Mouse (Mus musculus) MEL (cell line): ENCODE data around the gene Poc1a. TPM values are rescaled to one million over a fixed set of nuclear protein-coding genes. Genes with fewer than 3 reads are reported as not detected.

ENCODE experiments used
- DNase-seq: peaks from one replicate; pipeline ENCODE4 v3.0.0; 2011; ENCODE audit warnings: low read depth, low spot score
- H3K27ac ChIP-seq: 2 replicates; pipeline ENCODE4 v1.5.1; 2012; ENCODE audit warnings: low read depth, mild to moderate bottlenecking, control low read depth, low read length, moderate library complexity; ENCODE audit not compliant: control insufficient read depth
- H3K27me3 ChIP-seq, 2 experiments: fragments of 150-350 bp in 1 of 2; sonication (generic) in 1 of 2; 2 replicates each; pipeline ENCODE4 v1.6.1; 2012; ENCODE audit warnings: low read length in 2 of 2, mild to moderate bottlenecking in 2 of 2, improper control_type of control experiment in 1 of 2, moderate library complexity in 1 of 2; ENCODE audit not compliant: insufficient read depth in 2 of 2, control insufficient read depth in 1 of 2
- H3K36me3 ChIP-seq, 2 experiments: 2 replicates each; pipeline ENCODE4 v1.6.1; 2012 to 2014; ENCODE audit warnings: low read length in 2 of 2, improper control_type of control experiment in 1 of 2, inconsistent platforms in 1 of 2, mild to moderate bottlenecking in 1 of 2; ENCODE audit not compliant: insufficient read depth in 2 of 2, control insufficient read depth in 1 of 2
- H3K4me1 ChIP-seq, 2 experiments: fragments of 150-350 bp in 1 of 2; sonication (generic) in 1 of 2; 2 replicates each; pipeline ENCODE4 v1.6.1; 2012; ENCODE audit warnings: low read length in 2 of 2, improper control_type of control experiment in 1 of 2, mild to moderate bottlenecking in 1 of 2; ENCODE audit not compliant: insufficient read depth in 2 of 2, control insufficient read depth in 1 of 2
- H3K4me3 ChIP-seq, 2 experiments: fragments of 150-350 bp in 1 of 2; sonication (generic) in 1 of 2; 2 replicates each; pipeline ENCODE4 v1.5.1; 2012; ENCODE audit warnings: low read depth in 2 of 2, low read length in 2 of 2, mild to moderate bottlenecking in 2 of 2, moderate library complexity in 2 of 2, control low read depth in 1 of 2, improper control_type of control experiment in 1 of 2; ENCODE audit not compliant: control insufficient read depth in 1 of 2, insufficient read depth in 1 of 2
- H3K79me2 ChIP-seq: 2 replicates; pipeline ENCODE4 v1.6.1; 2012; ENCODE audit warnings: mild to moderate bottlenecking, low read length, moderate library complexity; ENCODE audit not compliant: control insufficient read depth, poor library complexity, insufficient read depth
- H3K9ac ChIP-seq: 2 replicates; pipeline ENCODE4 v1.6.1; 2012; ENCODE audit warnings: low read depth, mild to moderate bottlenecking, control low read depth, low read length, moderate library complexity; ENCODE audit not compliant: control insufficient read depth, poor library complexity, severe bottlenecking
- H3K9me3 ChIP-seq: fragments of 150-350 bp; sonication (generic); replicated peaks from 2 replicates; pipeline ENCODE4 v1.6.1; 2012; ENCODE audit warnings: mild to moderate bottlenecking, low read length, improper control_type of control experiment, moderate library complexity; ENCODE audit not compliant: insufficient read depth
- BHLHE40 ChIP-seq: IDR thresholded peaks from 2 replicates; pipeline ENCODE4 v1.6.1; 2012; ENCODE audit warnings: low read depth, mild to moderate bottlenecking, inconsistent platforms, low read length, improper control_type of control experiment, borderline replicate concordance
- CHD2 ChIP-seq: IDR thresholded peaks from 2 replicates; pipeline ENCODE4 v1.6.1; 2011; ENCODE audit warnings: low read length, improper control_type of control experiment
- CTCF ChIP-seq, 3 experiments: IDR thresholded peaks in 2 of 3; conservative IDR thresholded peaks in 1 of 3; 2 replicates each; pipeline ENCODE4 v1.5.1; 2011 to 2012; ENCODE audit warnings: low read length in 3 of 3, low read depth in 2 of 3, mild to moderate bottlenecking in 2 of 3, improper control_type of control experiment in 1 of 3, inconsistent platforms in 1 of 3, mixed read lengths in 1 of 3, moderate library complexity in 1 of 3; ENCODE audit not compliant: control insufficient read depth in 1 of 3, insufficient read depth in 1 of 3, poor library complexity in 1 of 3, severe bottlenecking in 1 of 3
- ELF1 ChIP-seq: IDR thresholded peaks from 2 replicates; pipeline ENCODE4 v1.6.1; 2014; ENCODE audit warnings: low read depth, mild to moderate bottlenecking, inconsistent platforms, low read length, improper control_type of control experiment, moderate library complexity
- EP300 ChIP-seq, 2 experiments: IDR thresholded peaks; 2 replicates each; pipeline ENCODE4 v1.6.1; 2011; ENCODE audit warnings: improper control_type of control experiment in 2 of 2, low read length in 2 of 2, low read depth in 1 of 2, mild to moderate bottlenecking in 1 of 2
- ETS1 ChIP-seq: IDR thresholded peaks from 2 replicates; pipeline ENCODE4 v1.6.1; 2012; ENCODE audit warnings: low read depth, mild to moderate bottlenecking, inconsistent platforms, low read length, improper control_type of control experiment, moderate library complexity
- JUND ChIP-seq: IDR thresholded peaks from 2 replicates; pipeline ENCODE4 v1.6.1; 2011; ENCODE audit warnings: low read depth, mild to moderate bottlenecking, improper control_type of control experiment, low read length
- MAX ChIP-seq: IDR thresholded peaks from 2 replicates; pipeline ENCODE4 v1.6.1; 2011; ENCODE audit warnings: low read length, improper control_type of control experiment
- MAZ ChIP-seq: IDR thresholded peaks from 2 replicates; pipeline ENCODE4 v1.6.1; 2012; ENCODE audit warnings: low read depth, mild to moderate bottlenecking, inconsistent platforms, low read length, improper control_type of control experiment
- MEF2A ChIP-seq: IDR thresholded peaks from 2 replicates; pipeline ENCODE4 v1.6.1; 2014; ENCODE audit warnings: low read depth, mild to moderate bottlenecking, inconsistent platforms, low read length, improper control_type of control experiment; ENCODE audit not compliant: poor library complexity, insufficient replicate concordance, severe bottlenecking; ENCODE audit errors: extremely low read depth
- MYC ChIP-seq: IDR thresholded peaks from 2 replicates; pipeline ENCODE4 v1.6.1; 2011; ENCODE audit warnings: low read depth, mild to moderate bottlenecking, low read length, improper control_type of control experiment, moderate library complexity
- NELFE ChIP-seq: IDR thresholded peaks from 2 replicates; pipeline ENCODE4 v1.6.1; 2011; ENCODE audit warnings: low read depth, low read length, improper control_type of control experiment
- NRF1 ChIP-seq: IDR thresholded peaks from 2 replicates; pipeline ENCODE4 v1.6.1; 2014; ENCODE audit warnings: low read depth, mild to moderate bottlenecking, inconsistent platforms, low read length, improper control_type of control experiment, moderate library complexity; ENCODE audit not compliant: poor library complexity, insufficient read depth, severe bottlenecking
- POLR2A ChIP-seq, 2 experiments: IDR thresholded peaks; 2 replicates each; pipeline ENCODE4 v1.6.1; 2011 to 2012; ENCODE audit warnings: low read length in 2 of 2, mild to moderate bottlenecking in 2 of 2, control low read depth in 1 of 2, improper control_type of control experiment in 1 of 2, low read depth in 1 of 2, moderate library complexity in 1 of 2; ENCODE audit not compliant: control insufficient read depth in 1 of 2, insufficient read depth in 1 of 2, poor library complexity in 1 of 2
- POLR2AphosphoS2 ChIP-seq: IDR thresholded peaks from 2 replicates; pipeline ENCODE4 v1.6.1; 2011; ENCODE audit warnings: low read length, improper control_type of control experiment
- POLR2AphosphoS5 ChIP-seq: IDR thresholded peaks from 2 replicates; pipeline ENCODE4 v1.6.1; 2012; ENCODE audit warnings: low read depth, borderline replicate concordance, mild to moderate bottlenecking, inconsistent platforms, low read length, moderate library complexity, mixed read lengths
- SMC3 ChIP-seq: IDR thresholded peaks from 2 replicates; pipeline ENCODE4 v1.6.1; 2011; ENCODE audit warnings: low read depth, low read length, improper control_type of control experiment
- TBP ChIP-seq: IDR thresholded peaks from 2 replicates; pipeline ENCODE4 v1.8.0; 2011; ENCODE audit warnings: low read depth, low read length, improper control_type of control experiment
- TCF12 ChIP-seq: IDR thresholded peaks from 2 replicates; pipeline ENCODE4 v1.6.1; 2014; ENCODE audit warnings: low read depth, mild to moderate bottlenecking, inconsistent platforms, low read length, improper control_type of control experiment, moderate library complexity
- USF2 ChIP-seq, 2 experiments: IDR thresholded peaks; 2 replicates each; pipeline ENCODE4 v1.6.1; 2011 to 2012; ENCODE audit warnings: improper control_type of control experiment in 2 of 2, low read length in 2 of 2, borderline replicate concordance in 1 of 2, inconsistent platforms in 1 of 2, low read depth in 1 of 2, mild to moderate bottlenecking in 1 of 2; ENCODE audit not compliant: insufficient read depth in 1 of 2
- ZC3H11A ChIP-seq: IDR thresholded peaks from 2 replicates; pipeline ENCODE4 v1.6.1; 2012; ENCODE audit warnings: low read depth, mild to moderate bottlenecking, inconsistent platforms, low read length, improper control_type of control experiment
- ZKSCAN1 ChIP-seq: IDR thresholded peaks from 2 replicates; pipeline ENCODE4 v1.6.1; 2012; ENCODE audit warnings: low read depth, mild to moderate bottlenecking, inconsistent platforms, low read length, improper control_type of control experiment, moderate library complexity
- ZMIZ1 ChIP-seq: IDR thresholded peaks from 2 replicates; pipeline ENCODE4 v1.6.1; 2012; ENCODE audit warnings: low read depth, mild to moderate bottlenecking, inconsistent platforms, low read length, improper control_type of control experiment, moderate library complexity
- ZNF384 ChIP-seq: IDR thresholded peaks from 2 replicates; pipeline ENCODE4 v1.6.1; 2012; ENCODE audit warnings: low read depth, mild to moderate bottlenecking, inconsistent platforms, low read length, improper control_type of control experiment
- polyA plus RNA-seq, 2 experiments: library from polyadenylated mRNA; stranded (reverse) in 1 of 2; unstranded in 1 of 2; fragments of >175 nt in 1 of 2; fragments of >200 nt in 1 of 2; gene quantifications; 2 replicates each; pipeline versions ENCODE4 v1.2.1 to v1.2.4; 2012; ENCODE audit warnings: low replicate concordance in 2 of 2, low read depth in 1 of 2; ENCODE audit not compliant: insufficient read length in 2 of 2, insufficient read depth in 1 of 2, missing spikeins in 1 of 2
- total RNA-seq: library from RNA; depleted of rRNA; stranded (reverse); fragments of 300-350 nt; gene quantifications from 2 replicates; pipeline ENCODE4 v1.2.3, GENCODE M21; 2012

The Poc1a gene
- total and polyA plus RNA-seq, 3 experiments: 33.8 to 41.3 TPM; not detected in 1

- Histone ChIP-seq H3K79me2 (no peaks in the 10 kb centered on the region), H3K36me3 (no peaks in the 10 kb centered on the region), H3K9me3 (no peaks in the 10 kb centered on the region), H3K27ac (no peak overlapping the region), H3K4me3 (no peak overlapping the region), H3K9ac (no peak overlapping the region), H3K27me3 (no peaks in the 10 kb centered on the region), H3K4me1 (0 out of 4 replicates have a peak, but pooled peaks cover 0 to 1% of the 10 kb centered on the region in 2 experiments)
- no peak for TF ChIP-seq USF2 (IDR thresholded peaks at IDR 0.05; ENCODE audit: borderline replicate concordance in 1 of 2, insufficient read depth in 1 of 2, low read depth in 1 of 2, low read length in 2 of 2)
- TF ChIP-seq CHD2: no peak
- TF ChIP-seq MYC: no peak
- TF ChIP-seq ZC3H11A: no peak
- TF ChIP-seq SMC3: no peak
- no peak for TF ChIP-seq NELFE
- TF ChIP-seq ZNF384: no peak
- no peak for TF ChIP-seq ELF1
- TF ChIP-seq MAZ: no peak
- TF ChIP-seq POLR2AphosphoS5: no peak
- no peak for TF ChIP-seq MEF2A
- no peak for TF ChIP-seq MAX
- TF ChIP-seq ZKSCAN1: no peak
- no peak for TF ChIP-seq BHLHE40
- TF ChIP-seq POLR2AphosphoS2: no peak
- DNase-seq: no peak
Measured at GRCm38 (mm10) chr9:106355975-106356286, 75.1 kb downstream of the Poc1a start.

- TF ChIP-seq TBP (no peak), POLR2AphosphoS5 (no peak), ETS1 (no peak), EP300 (IDR thresholded peaks at IDR 0.05; ENCODE audit: low read depth in 1 of 2, low read length in 2 of 2) (no peak), JUND (no peak), TCF12 (no peak), POLR2A (IDR thresholded peaks at IDR 0.05; ENCODE audit: control insufficient read depth in 1 of 2, insufficient read depth in 1 of 2, low read depth in 1 of 2, low read length in 2 of 2, poor library complexity in 1 of 2) (no peak), ZNF384 (no peak), CTCF (IDR thresholded peaks at IDR 0.05 in 2 of 3, conservative IDR thresholded peaks at IDR 0.05 in 1 of 3; ENCODE audit: control insufficient read depth in 1 of 3, insufficient read depth in 1 of 3, low read depth in 2 of 3, low read length in 3 of 3, poor library complexity in 1 of 3, severe bottlenecking in 1 of 3) (no peak), POLR2AphosphoS2 (no peak), NELFE (no peak), NRF1 (no peak), CHD2 (no peak), ZMIZ1 (no peak)
- TF ChIP-seq, all 39 proteins: peak for 0
- Histone ChIP-seq H3K36me3 (no peaks in the 10 kb centered on the region), H3K4me1 (peaks cover 0 to 5% of the 10 kb centered on the region in 2 experiments; a peak in 1 of 4 replicates), H3K27ac (no peak overlapping the region), H3K27me3 (no peaks in the 10 kb centered on the region), H3K9ac (no peak overlapping the region), H3K9me3 (no peaks in the 10 kb centered on the region), H3K4me3 (no peak overlapping the region), H3K79me2 (no peaks in the 10 kb centered on the region)
- no peak for DNase-seq
Measured at GRCm38 (mm10) chr9:106356323-106356844, 75.5 kb downstream of the Poc1a start.
